Mouse (Mus musculus) intestine, embryonic 14.5 days (tissue): Measurements from ENCODE around the gene Rapgef6. TPM values are rescaled to one million over a fixed set of nuclear protein-coding genes. Genes with fewer than 3 reads are reported as not detected.

Experiments used
- ATAC-seq: fragments of 200-750 bp; cut with Nextera tagmentation; replicated peaks from 2 replicates; pipeline ENCODE4 v1.8.0; 2017; ENCODE audit warnings: low read depth, moderate number of reproducible peaks, moderate TSS enrichment, moderate library complexity; ENCODE audit not compliant: low FRiP score, low TSS enrichment
- DNase-seq: peaks from one replicate; pipeline ENCODE4 v3.0.0-alpha.2; 2018; ENCODE audit warnings: low spot score
- H3K27ac ChIP-seq: fragments of 300-500 bp; sonication (generic); 2 replicates; pipeline ENCODE4 v1.5.1; 2014; ENCODE audit warnings: low read depth, mild to moderate bottlenecking, control low read depth
- H3K27me3 ChIP-seq: fragments of 300-500 bp; sonication (generic); replicated peaks from 2 replicates; pipeline ENCODE4 v1.6.1; 2014; ENCODE audit warnings: low read length, control low read depth; ENCODE audit not compliant: control insufficient read depth, insufficient read depth
- H3K36me3 ChIP-seq: fragments of 300-500 bp; sonication (generic); 2 replicates; pipeline ENCODE4 v1.6.1; 2014; ENCODE audit warnings: low read length, control low read depth; ENCODE audit not compliant: control insufficient read depth, insufficient read depth
- H3K4me1 ChIP-seq: fragments of 300-500 bp; sonication (generic); replicated peaks from 2 replicates; pipeline ENCODE4 v1.6.1; 2014; ENCODE audit warnings: low read length, control low read depth, mixed read lengths; ENCODE audit not compliant: control insufficient read depth, insufficient read depth
- H3K4me2 ChIP-seq: fragments of 300-500 bp; sonication (generic); 2 replicates; pipeline ENCODE4 v1.6.1; 2014; ENCODE audit warnings: low read length
- H3K4me3 ChIP-seq: fragments of 300-500 bp; sonication (generic); 2 replicates; pipeline ENCODE4 v1.5.1; 2014; ENCODE audit warnings: low read depth, low read length, control low read depth, mixed read lengths
- H3K9ac ChIP-seq: fragments of 300-500 bp; sonication (generic); 2 replicates; pipeline ENCODE4 v1.6.1; 2014; ENCODE audit warnings: mild to moderate bottlenecking, low read length
- H3K9me3 ChIP-seq: fragments of 300-500 bp; sonication (generic); 2 replicates; pipeline ENCODE4 v1.6.1; 2016; ENCODE audit warnings: low read length, control low read depth; ENCODE audit not compliant: control insufficient read depth
- WGBS: fragments of 180-500 bp; shearing (Covaris S2); extraction: QIAGEN DNeasy Blood & Tissue Kit; methylation state at CpG from one replicate; pipeline ENCODE4 v1.1.7; 2014; 5-methylcytosine and 5-hydroxymethylcytosine counted together
- polyA plus RNA-seq: library from polyadenylated mRNA; unstranded; fragments of >200 nt; fragmentation: Nextera tagmentation; extraction: Ambion mirVana; gene quantifications from 2 replicates; pipeline ENCODE4 v1.2.1, GENCODE M21; 2014

Rapgef6 gene
- polyA plus RNA-seq, 1 experiment from 2014 or later: 31.4 TPM

DNA sequence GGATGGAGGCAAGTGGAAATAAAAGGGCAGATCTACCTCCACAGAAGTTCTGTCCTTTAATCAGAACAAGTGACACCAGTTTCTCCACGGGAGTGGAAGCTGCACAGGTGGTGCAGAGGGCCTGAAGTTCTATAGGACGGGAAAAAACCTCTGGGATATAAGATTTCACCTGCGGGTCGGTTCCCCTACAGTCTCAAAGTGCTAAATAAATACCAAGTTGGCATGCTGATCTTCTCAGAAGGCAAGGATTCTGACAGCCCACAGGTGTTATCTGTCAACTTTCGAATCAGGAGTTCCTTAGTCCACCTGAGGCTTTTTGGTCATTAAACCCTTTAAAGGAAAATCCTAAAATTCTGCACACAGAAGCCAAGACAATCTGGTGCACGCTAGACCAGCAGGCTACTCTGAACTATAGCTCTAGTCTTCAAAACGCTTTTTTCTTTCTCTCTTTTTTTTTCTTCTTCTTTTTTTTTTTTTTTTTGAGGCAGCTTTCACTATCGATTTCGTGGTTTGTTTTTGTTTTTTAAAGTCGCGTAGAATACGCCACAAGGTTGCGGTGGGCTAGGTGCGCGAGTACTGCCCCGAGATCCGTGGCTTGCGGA, 619 bp upstream of the Rapgef6 start:
- H3K9ac ChIP-seq: peak overlapping the region; percentile 74
- WGBS: under 1% methylated on average over 18 of the region's 18 CpGs
- no peaks in the 10 kb centered on the region for H3K27me3 ChIP-seq
- peak; percentile 63 for DNase-seq
- no peaks in the 10 kb centered on the region for H3K9me3 ChIP-seq
- peak overlapping the region; percentile 63 for H3K4me3 ChIP-seq
- H3K4me2 ChIP-seq: peak overlapping the region; percentile 88
- no peak for ATAC-seq
- peak overlapping the region; percentile 95 for H3K27ac ChIP-seq
- H3K36me3 ChIP-seq: no peaks in the 10 kb centered on the region
- H3K4me1 ChIP-seq: peaks cover 18% of the 10 kb centered on the region; the same call in 1 of the 2 replicates

DNA sequence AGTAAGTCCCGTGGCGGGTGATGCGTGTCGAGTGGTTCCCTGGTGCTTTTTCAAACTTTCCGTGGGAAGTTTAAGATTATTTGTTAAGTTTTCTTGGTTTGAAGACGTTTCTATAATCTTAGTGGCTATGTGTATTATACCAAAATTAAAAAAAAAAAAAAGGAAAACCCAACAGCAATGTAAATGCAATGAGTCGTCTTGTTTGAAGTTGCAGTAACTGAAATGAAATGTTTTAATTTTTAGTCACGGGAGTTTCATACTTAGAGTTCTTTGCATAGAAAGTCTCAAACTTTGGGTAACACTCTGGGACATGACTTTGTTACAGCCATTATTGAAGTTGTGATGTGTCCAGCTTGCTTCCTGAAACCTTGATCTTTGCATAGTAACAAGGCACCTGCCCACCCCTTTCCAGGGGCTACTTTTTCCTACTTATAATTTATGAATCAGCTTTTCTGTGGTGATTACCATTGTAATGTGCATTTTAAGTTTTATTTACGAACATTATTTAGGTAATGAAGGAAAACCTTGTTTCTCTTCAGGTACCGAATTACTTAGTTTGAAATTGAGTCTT, 869 bp downstream of the Rapgef6 start:
- WGBS: 16% methylated on average over 10 of the region's 10 CpGs
- Histone ChIP-seq H3K27me3 (no peaks in the 10 kb centered on the region), H3K4me2 (peak overlapping the region; percentile 61), H3K9ac (peak overlapping the region; percentile 76), H3K9me3 (no peaks in the 10 kb centered on the region), H3K36me3 (no peaks in the 10 kb centered on the region), H3K4me3 (peak overlapping the region; percentile 63), H3K27ac (peak overlapping the region; percentile 95), H3K4me1 (peaks cover 18% of the 10 kb centered on the region; the same call in 1 of the 2 replicates)
- ATAC-seq: no peak
- no peak for DNase-seq

GRCm38 (mm10) chr11:54528002-54528401, 5.4 kb downstream of the Rapgef6 start:
- H3K9me3 ChIP-seq: no peaks in the 10 kb centered on the region
- no peaks in the 10 kb centered on the region for H3K27me3 ChIP-seq
- H3K27ac ChIP-seq: no peak overlapping the region
- no peaks in the 10 kb centered on the region for H3K36me3 ChIP-seq
- DNase-seq (no peak), ATAC-seq (no peak)
- H3K4me1 ChIP-seq: peaks cover 12% of the 10 kb centered on the region
- no peak overlapping the region for H3K4me2 ChIP-seq
- H3K9ac ChIP-seq: no peak overlapping the region
- H3K4me3 ChIP-seq: no peak overlapping the region
- WGBS: 80% methylated on average over 2 of the region's 2 CpGs

DNA sequence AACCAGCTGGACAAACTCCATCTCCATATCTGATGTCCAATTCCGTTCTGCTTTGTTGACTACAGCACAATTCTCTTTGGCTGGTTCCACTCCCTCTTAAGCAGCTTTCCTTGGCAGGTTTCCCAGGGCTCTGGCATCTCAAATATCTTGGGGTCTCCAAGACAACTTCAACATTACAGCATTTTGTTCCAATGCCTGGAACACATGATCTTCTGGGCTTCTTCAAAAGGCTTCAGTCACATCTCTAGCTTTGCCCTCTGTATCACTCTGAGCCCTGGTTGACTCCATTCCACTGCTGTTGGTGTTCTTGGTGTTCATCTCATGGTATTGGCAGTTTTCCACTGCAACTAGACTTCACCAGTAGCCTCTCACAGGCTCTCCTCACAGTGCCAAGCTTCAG, 7.7 kb downstream of the Rapgef6 start:
- Histone ChIP-seq H3K9me3 (no peaks in the 10 kb centered on the region), H3K4me1 (no peaks in the 10 kb centered on the region; the same call in 1 of the 2 replicates), H3K36me3 (no peaks in the 10 kb centered on the region), H3K27me3 (no peaks in the 10 kb centered on the region), H3K4me3 (no peak overlapping the region), H3K4me2 (no peak overlapping the region), H3K27ac (no peak overlapping the region), H3K9ac (no peak overlapping the region)
- ATAC-seq (no peak), DNase-seq (no peak)
- whole genome bisulfite sequencing: 44% methylated on average over 1 of the region's 1 CpGs

DNA sequence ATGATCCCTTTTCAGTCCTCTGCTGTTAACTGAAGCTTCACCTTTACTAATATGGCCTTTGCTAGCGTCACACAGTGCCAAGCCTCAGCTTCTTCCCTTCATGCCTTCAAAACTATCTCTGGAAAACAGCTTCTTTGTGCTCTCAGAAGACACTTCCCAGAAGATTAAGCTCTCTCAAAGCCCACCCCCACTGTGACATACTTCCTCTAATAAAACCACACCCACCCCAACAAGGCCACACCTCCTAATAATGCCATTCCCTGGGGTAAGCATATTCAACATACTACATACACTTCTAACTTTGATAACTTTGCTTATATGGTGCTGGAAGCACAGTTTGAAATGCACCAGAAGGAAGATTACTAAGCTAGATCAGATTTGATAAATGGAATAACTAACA, 8.3 kb downstream of the Rapgef6 start:
- no peaks in the 10 kb centered on the region; the same call in 1 of the 2 replicates for H3K4me1 ChIP-seq
- no peak overlapping the region for H3K4me2 ChIP-seq
- DNase-seq: no peak
- H3K4me3 ChIP-seq: no peak overlapping the region
- H3K36me3 ChIP-seq: no peaks in the 10 kb centered on the region
- no peaks in the 10 kb centered on the region for H3K9me3 ChIP-seq
- H3K9ac ChIP-seq: no peak overlapping the region
- WGBS: 88% methylated on average over 1 of the region's 1 CpGs
- no peak for ATAC-seq
- no peaks in the 10 kb centered on the region for H3K27me3 ChIP-seq
- no peak overlapping the region for H3K27ac ChIP-seq

DNA sequence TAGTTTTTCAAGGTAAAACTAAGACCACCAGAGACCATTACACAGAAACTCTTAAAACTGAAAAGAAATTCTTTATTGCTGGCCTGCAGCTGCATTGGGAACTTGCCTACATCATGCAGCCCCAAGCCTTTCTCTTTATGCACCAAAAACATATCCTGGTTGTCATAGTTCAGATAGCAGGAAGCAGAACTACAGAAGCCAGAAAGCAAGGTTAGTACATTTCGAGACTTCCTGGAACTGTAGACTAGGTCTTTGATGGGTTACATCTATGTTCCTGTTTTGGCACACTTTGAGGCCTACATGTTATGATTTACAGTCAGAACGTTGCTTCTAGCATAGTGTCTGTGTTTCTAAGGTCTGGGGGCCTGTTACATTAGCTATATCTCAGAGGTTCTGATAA, 11.2 kb downstream of the Rapgef6 start:
- no peaks in the 10 kb centered on the region for H3K36me3 ChIP-seq
- no peaks in the 10 kb centered on the region for H3K27me3 ChIP-seq
- no peak overlapping the region for H3K9ac ChIP-seq
- no peak overlapping the region for H3K4me3 ChIP-seq
- H3K4me2 ChIP-seq: no peak overlapping the region
- DNase-seq: no peak
- no peak overlapping the region for H3K27ac ChIP-seq
- WGBS: 65% methylated on average over 2 of the region's 2 CpGs
- no peaks in the 10 kb centered on the region; the same call in 1 of the 2 replicates for H3K4me1 ChIP-seq
- ATAC-seq: no peak
- no peaks in the 10 kb centered on the region for H3K9me3 ChIP-seq

DNA sequence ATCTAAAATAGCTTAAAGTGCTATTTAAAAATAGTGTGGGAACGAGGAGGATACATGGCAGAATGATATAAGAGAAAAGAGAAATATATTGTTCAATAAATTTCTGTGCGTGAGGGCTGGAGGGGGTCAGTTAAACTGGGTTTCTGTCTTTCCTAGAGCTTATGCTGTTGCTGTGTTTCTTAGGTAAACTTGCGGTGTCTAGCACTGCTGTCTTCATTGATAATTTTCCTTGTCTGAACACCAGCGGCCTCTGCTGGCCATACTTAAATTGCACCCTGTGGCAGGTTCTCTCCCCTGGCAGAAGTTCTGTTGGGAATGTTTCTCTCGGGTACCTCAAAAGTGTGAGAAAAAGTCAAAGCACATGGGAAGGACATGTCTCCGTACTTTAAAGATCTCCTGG, 12.2 kb downstream of the Rapgef6 start:
- DNase-seq (peak; percentile 89), ATAC-seq (no peak)
- H3K36me3 ChIP-seq: no peaks in the 10 kb centered on the region
- H3K27ac ChIP-seq: no peak overlapping the region
- H3K9me3 ChIP-seq: no peaks in the 10 kb centered on the region
- H3K4me2 ChIP-seq: no peak overlapping the region
- H3K4me1 ChIP-seq: no peaks in the 10 kb centered on the region; the same call in 1 of the 2 replicates
- no peaks in the 10 kb centered on the region for H3K27me3 ChIP-seq
- no peak overlapping the region for H3K9ac ChIP-seq
- H3K4me3 ChIP-seq: no peak overlapping the region
- WGBS: 58% methylated on average over 6 of the region's 6 CpGs

DNA sequence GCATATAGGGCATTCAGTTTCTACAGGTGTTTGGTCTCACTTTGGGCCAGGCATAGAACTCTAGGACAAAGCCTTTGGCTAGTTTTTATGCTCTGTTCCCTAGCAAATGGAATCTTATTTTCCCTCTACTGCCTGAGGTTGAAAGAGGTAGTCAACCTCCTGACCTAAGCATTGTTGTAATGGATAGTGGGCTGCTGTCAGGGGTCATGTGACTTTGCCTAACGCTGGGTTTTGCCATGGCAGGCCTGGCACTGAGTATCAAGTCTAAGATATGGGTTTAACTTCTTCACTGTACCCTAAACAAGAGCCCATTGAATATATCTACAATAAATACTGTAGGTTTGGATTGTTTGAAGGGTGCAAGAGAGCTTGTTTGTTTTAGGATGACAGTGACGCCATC, 16.4 kb downstream of the Rapgef6 start:
- Histone ChIP-seq H3K27ac (no peak overlapping the region), H3K27me3 (no peaks in the 10 kb centered on the region), H3K4me1 (no peaks in the 10 kb centered on the region), H3K9me3 (no peaks in the 10 kb centered on the region), H3K9ac (no peak overlapping the region), H3K4me2 (no peak overlapping the region), H3K4me3 (no peak overlapping the region), H3K36me3 (no peaks in the 10 kb centered on the region)
- no peak for DNase-seq
- ATAC-seq: no peak
- 59% methylated on average over 2 of the region's 2 CpGs for WGBS

- no peak for DNase-seq
- H3K36me3 ChIP-seq: no peaks in the 10 kb centered on the region
- no peak overlapping the region for H3K4me2 ChIP-seq
- H3K4me1 ChIP-seq: no peaks in the 10 kb centered on the region
- ATAC-seq: no peak
- no peaks in the 10 kb centered on the region for H3K9me3 ChIP-seq
- H3K9ac ChIP-seq: no peak overlapping the region
- 58% methylated on average over 2 of the region's 2 CpGs for WGBS
- H3K4me3 ChIP-seq: no peak overlapping the region
- H3K27ac ChIP-seq: no peak overlapping the region
- H3K27me3 ChIP-seq: no peaks in the 10 kb centered on the region
Measured at GRCm38 (mm10) chr11:54539486-54539885, 16.8 kb downstream of the Rapgef6 start.
